Mouse (Mus musculus): Measurements from ENCODE around the gene Sept12. TPM values are rescaled to one million over a fixed set of nuclear protein-coding genes. Genes with fewer than 3 reads are reported as not detected.

Sept12 gene
- polyA plus RNA-seq, 1 experiment from 2014 or later = not detected

DNA sequence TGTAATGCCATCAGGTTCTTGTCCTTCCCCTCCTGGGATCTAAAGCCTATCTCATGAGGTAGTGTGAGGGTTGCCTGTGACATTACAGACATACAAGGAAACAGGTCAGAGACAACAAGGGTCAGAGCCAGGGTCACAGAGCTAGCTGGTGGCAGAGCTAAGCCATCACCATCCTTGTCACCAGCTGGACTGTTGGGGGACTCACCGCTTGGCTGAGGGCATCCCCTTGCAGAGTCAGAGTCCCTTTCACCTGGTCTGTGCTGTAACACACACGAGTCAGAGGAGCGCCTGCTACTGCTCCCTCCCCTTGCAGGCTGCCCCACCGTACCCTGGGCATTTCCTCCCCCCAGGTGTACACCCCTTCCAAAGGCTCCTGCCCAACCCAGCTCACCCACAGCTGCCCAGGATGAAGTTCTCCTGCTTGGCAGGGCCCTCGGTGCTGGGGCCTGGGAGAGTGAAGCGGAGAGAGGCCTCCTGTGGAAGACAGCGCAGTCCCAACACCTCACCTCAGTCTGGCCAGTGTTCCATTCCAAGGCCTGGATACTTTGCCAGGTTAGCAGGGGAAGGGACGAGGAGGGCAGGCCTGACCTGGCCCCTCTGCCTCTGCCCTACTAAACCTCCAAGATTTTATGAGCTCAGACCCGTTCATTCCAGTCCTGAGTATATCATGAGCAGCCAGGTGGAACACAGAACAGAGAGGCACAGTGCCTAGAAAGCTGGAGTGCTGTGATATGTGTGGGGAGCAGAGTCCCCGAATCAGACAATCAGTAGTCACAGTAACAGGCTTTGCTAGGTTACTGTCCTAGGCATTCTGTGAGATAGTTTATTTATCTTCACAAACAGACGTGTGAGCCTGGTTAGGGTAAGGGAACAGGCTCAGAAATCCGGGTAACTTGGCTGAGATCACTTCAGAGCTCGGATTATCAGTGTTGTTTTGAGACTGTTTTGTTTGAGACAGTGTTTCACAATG, 14.7 kb upstream of the Sept12 start:
- H3K36me3 ChIP-seq (ENCODE audit: control insufficient read depth, insufficient read depth, low read length) = peaks cover 28% of the 10 kb centered on the region
- H3K27ac ChIP-seq (ENCODE audit: low read length) = no peak overlapping the region
- 36% methylated on average over 13 of the region's 13 CpGs for WGBS
- ATAC-seq (ENCODE audit: low read depth) = no peak
- H3K4me2 ChIP-seq (ENCODE audit: low read depth, low read length) = peak overlapping the region; percentile 81
- H3K9ac ChIP-seq (ENCODE audit: low read length) = peak overlapping the region; percentile 72
- H3K9me3 ChIP-seq (ENCODE audit: control insufficient read depth, low read length) = no peaks in the 10 kb centered on the region
- peak overlapping the region; percentile 76 for H3K4me3 ChIP-seq (ENCODE audit: low read length)
- H3K27me3 ChIP-seq (ENCODE audit: control insufficient read depth, insufficient read depth, low read depth, low read length) = no peaks in the 10 kb centered on the region
- H3K4me1 ChIP-seq (replicated peaks; ENCODE audit: control insufficient read depth, insufficient read depth, low read length) = peaks cover 9% of the 10 kb centered on the region

DNA sequence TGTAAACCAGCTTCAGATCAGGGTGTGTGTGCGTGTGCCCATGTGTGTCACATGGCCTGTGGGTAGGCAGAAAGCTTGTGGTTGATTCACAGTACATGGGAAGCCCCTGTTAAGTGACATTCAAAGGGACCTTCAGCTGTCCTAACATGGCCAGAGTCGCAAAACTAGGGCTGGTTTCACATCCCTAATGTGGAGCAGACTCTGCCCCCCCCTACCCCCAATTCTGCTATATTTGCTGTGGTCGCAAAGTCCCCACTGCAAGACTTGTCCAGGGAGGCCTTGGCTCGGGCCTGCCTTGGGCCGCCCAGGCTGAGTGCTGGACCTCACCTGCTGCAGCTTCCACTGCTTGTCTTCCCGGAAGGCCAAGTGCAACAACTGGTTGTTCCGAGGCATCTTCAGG, 13.6 kb upstream of the Sept12 start:
- Histone ChIP-seq H3K27me3 (ENCODE audit: control insufficient read depth, insufficient read depth, low read depth, low read length) (no peaks in the 10 kb centered on the region), H3K36me3 (ENCODE audit: control insufficient read depth, insufficient read depth, low read length) (peaks cover 17% of the 10 kb centered on the region), H3K4me1 (replicated peaks; ENCODE audit: control insufficient read depth, insufficient read depth, low read length) (peaks cover 9% of the 10 kb centered on the region), H3K9ac (ENCODE audit: low read length) (no peak overlapping the region), H3K27ac (ENCODE audit: low read length) (no peak overlapping the region), H3K9me3 (ENCODE audit: control insufficient read depth, low read length) (no peaks in the 10 kb centered on the region), H3K4me2 (ENCODE audit: low read depth, low read length) (no peak overlapping the region), H3K4me3 (ENCODE audit: low read length) (no peak overlapping the region)
- 85% methylated on average over 7 of the region's 7 CpGs for WGBS
- no peak for ATAC-seq (ENCODE audit: low read depth)

DNA sequence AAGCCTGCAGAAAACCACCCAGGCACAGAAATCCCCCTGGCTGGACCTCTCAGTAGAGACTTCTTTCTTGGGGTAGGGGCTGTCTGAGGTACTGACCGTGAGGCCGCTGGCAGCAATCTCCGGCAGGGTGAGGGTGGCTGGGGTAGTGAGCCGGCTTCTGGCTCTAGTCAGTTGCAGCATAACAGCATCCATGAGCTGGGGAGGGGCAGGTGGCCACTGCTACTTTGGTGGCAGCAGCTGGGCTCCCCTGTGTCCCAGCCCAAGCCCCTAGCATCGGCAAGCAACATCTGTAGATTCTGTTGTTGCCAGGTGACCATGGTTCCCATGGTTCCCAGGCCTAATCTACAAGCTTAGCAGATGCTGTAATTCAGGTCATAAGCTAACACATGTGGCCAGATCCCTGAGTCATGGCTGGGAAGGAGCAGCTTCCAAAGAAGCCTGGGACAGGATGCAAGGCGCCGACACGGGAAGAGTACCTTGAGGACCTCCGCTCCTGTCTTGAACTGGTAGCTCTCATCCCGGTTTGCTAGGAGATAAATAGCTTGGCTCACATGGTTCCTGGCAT, 12.8 kb upstream of the Sept12 start:
- no peaks in the 10 kb centered on the region for H3K9me3 ChIP-seq (ENCODE audit: control insufficient read depth, low read length)
- ATAC-seq (ENCODE audit: low read depth) = no peak
- H3K4me2 ChIP-seq (ENCODE audit: low read depth, low read length) = no peak overlapping the region
- 92% methylated on average over 10 of the region's 10 CpGs for WGBS
- no peaks in the 10 kb centered on the region for H3K27me3 ChIP-seq (ENCODE audit: control insufficient read depth, insufficient read depth, low read depth, low read length)
- no peak overlapping the region for H3K27ac ChIP-seq (ENCODE audit: low read length)
- H3K4me1 ChIP-seq (replicated peaks; ENCODE audit: control insufficient read depth, insufficient read depth, low read length) = peaks cover 9% of the 10 kb centered on the region
- H3K9ac ChIP-seq (ENCODE audit: low read length) = no peak overlapping the region
- H3K4me3 ChIP-seq (ENCODE audit: low read length) = no peak overlapping the region
- H3K36me3 ChIP-seq (ENCODE audit: control insufficient read depth, insufficient read depth, low read length) = peaks cover 11% of the 10 kb centered on the region; the same call in 1 of the 2 replicates

DNA sequence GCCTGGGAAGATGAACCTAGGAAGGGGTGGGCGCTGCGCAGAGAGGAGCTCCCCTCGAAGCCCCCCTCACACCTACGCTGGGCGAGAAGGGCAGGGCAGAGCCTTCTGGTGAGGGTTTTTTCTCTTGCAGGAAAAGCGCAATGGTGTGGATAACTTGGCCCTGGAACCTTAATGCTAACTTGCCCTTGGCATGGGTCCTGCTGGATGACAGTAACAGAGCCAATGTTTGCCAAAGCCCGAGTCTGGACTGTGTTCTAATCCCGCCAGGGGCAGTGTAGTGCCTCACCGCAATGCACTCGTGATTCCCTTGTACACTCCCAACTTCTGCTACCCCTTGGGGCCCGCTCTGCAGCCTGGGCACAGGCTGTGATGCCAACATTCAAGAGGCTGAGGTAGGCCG, 10.4 kb upstream of the Sept12 start:
- peak overlapping the region; percentile 52; the same call in 1 of the 2 replicates for H3K9ac ChIP-seq (ENCODE audit: low read length)
- peaks cover 2% of the 10 kb centered on the region; the same call in 1 of the 2 replicates for H3K36me3 ChIP-seq (ENCODE audit: control insufficient read depth, insufficient read depth, low read length)
- 77% methylated on average over 12 of the region's 12 CpGs for WGBS
- no peaks in the 10 kb centered on the region for H3K27me3 ChIP-seq (ENCODE audit: control insufficient read depth, insufficient read depth, low read depth, low read length)
- peaks cover 9% of the 10 kb centered on the region for H3K4me1 ChIP-seq (replicated peaks; ENCODE audit: control insufficient read depth, insufficient read depth, low read length)
- peak overlapping the region; percentile 59 for H3K4me2 ChIP-seq (ENCODE audit: low read depth, low read length)
- peak overlapping the region; percentile 43; the same call in 1 of the 2 replicates for H3K4me3 ChIP-seq (ENCODE audit: low read length)
- no peak for ATAC-seq (ENCODE audit: low read depth)
- H3K27ac ChIP-seq (ENCODE audit: low read length) = no peak overlapping the region
- no peaks in the 10 kb centered on the region for H3K9me3 ChIP-seq (ENCODE audit: control insufficient read depth, low read length)

DNA sequence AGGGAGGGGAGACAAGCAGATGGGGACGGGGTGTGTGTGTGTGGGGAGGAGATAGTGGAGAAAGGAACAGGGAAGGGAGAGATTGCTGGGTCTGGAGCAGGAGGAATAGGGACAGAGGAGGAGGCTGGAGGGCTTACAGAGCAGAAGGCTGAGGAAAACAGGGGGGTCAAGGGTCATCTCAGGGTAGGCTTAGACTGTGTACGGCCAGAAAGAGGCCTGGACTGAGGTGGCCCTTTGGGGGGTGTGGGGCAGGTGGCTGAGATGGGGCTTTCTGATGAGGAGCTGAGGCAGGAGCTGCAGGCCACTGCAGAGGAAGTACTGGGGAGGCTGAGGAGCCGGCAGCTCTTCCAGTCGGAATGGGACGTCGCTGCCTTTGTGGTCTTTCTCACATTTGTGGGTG, 9.8 kb upstream of the Sept12 start:
- Histone ChIP-seq H3K9ac (ENCODE audit: low read length) (peak overlapping the region; percentile 52), H3K4me1 (replicated peaks; ENCODE audit: control insufficient read depth, insufficient read depth, low read length) (peaks cover 4% of the 10 kb centered on the region), H3K4me2 (ENCODE audit: low read depth, low read length) (peak overlapping the region; percentile 59), H3K27me3 (ENCODE audit: control insufficient read depth, insufficient read depth, low read depth, low read length) (no peaks in the 10 kb centered on the region), H3K4me3 (ENCODE audit: low read length) (peak overlapping the region; percentile 43), H3K27ac (ENCODE audit: low read length) (no peak overlapping the region), H3K9me3 (ENCODE audit: control insufficient read depth, low read length) (no peaks in the 10 kb centered on the region), H3K36me3 (ENCODE audit: control insufficient read depth, insufficient read depth, low read length) (peaks cover 2% of the 10 kb centered on the region; the same call in 1 of the 2 replicates)
- 18% methylated on average over 6 of the region's 6 CpGs for WGBS
- ATAC-seq (ENCODE audit: low read depth) = peak; percentile 42

DNA sequence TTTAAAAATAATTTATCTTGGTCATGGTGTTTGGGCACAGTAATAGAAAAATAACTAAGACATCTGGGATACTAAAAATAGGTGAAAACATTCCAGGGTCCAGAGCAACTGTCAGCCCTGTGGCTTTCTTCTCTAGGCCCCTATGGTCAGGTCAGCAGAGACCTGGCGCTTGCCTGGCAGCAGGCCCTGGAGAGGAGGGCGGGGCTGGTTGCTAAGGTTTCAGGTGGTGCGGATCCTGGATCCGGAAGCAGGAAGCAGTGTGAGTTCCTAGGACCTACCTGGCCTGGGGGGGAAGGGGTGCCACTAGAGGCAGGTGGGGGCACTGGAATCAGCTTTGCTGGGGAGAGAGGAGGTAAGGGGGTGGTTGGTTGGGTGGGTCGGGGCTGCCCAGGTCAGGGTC, 9.4 kb upstream of the Sept12 start, which contains the start of gene Smim22:
Gene Smim22 (plus strand): TSS at position 222 of the 400 bp plus-strand sequence.
- peaks cover 2% of the 10 kb centered on the region; the same call in 1 of the 2 replicates for H3K36me3 ChIP-seq (ENCODE audit: control insufficient read depth, insufficient read depth, low read length)
- no peaks in the 10 kb centered on the region for H3K27me3 ChIP-seq (ENCODE audit: control insufficient read depth, insufficient read depth, low read depth, low read length)
- H3K4me3 ChIP-seq (ENCODE audit: low read length) = peak within 1 kb of the TSS; percentile 43
- WGBS = 36% methylated on average over 5 of the region's 5 CpGs
- H3K27ac ChIP-seq (ENCODE audit: low read length) = no peak within 1 kb of the TSS
- H3K4me2 ChIP-seq (ENCODE audit: low read depth, low read length) = peak within 1 kb of the TSS; percentile 59
- no peaks in the 10 kb centered on the region for H3K9me3 ChIP-seq (ENCODE audit: control insufficient read depth, low read length)
- peak within 1 kb of the TSS; percentile 52 for H3K9ac ChIP-seq (ENCODE audit: low read length)
- no peaks in the 10 kb centered on the region; the same call in 1 of the 2 replicates for H3K4me1 ChIP-seq (replicated peaks; ENCODE audit: control insufficient read depth, insufficient read depth, low read length)
- ATAC-seq (ENCODE audit: low read depth) = peak; percentile 86

DNA sequence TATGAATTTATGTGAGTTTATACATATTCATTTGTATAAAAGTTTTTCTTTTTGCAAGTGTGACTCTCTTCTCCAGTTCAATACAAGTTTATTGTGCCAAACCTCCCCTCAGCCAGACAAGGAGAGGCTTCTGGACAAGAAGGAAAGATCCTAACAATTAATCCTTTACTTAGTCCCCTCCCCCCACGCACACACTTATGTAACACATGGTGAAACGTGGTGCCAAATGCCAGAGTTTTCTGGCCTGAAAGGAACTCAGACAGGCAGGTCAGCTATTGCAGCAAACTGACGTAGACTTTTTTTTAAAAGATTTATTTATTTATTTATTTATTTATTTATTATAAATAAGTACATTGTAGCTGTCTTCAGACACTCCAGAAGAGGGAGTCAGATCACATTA, 3.0 kb upstream of the Sept12 start:
- no peak overlapping the region for H3K4me2 ChIP-seq (ENCODE audit: low read depth, low read length)
- peaks cover 3% of the 10 kb centered on the region for H3K4me1 ChIP-seq (replicated peaks; ENCODE audit: control insufficient read depth, insufficient read depth, low read length)
- H3K27ac ChIP-seq (ENCODE audit: low read length) = no peak overlapping the region
- H3K9ac ChIP-seq (ENCODE audit: low read length) = no peak overlapping the region
- H3K27me3 ChIP-seq (ENCODE audit: control insufficient read depth, insufficient read depth, low read depth, low read length) = no peaks in the 10 kb centered on the region
- WGBS = 51% methylated on average over 3 of the region's 3 CpGs
- no peaks in the 10 kb centered on the region for H3K36me3 ChIP-seq (ENCODE audit: control insufficient read depth, insufficient read depth, low read length)
- ATAC-seq (ENCODE audit: low read depth) = no peak
- H3K9me3 ChIP-seq (ENCODE audit: control insufficient read depth, low read length) = no peaks in the 10 kb centered on the region
- H3K4me3 ChIP-seq (ENCODE audit: low read length) = no peak overlapping the region

DNA sequence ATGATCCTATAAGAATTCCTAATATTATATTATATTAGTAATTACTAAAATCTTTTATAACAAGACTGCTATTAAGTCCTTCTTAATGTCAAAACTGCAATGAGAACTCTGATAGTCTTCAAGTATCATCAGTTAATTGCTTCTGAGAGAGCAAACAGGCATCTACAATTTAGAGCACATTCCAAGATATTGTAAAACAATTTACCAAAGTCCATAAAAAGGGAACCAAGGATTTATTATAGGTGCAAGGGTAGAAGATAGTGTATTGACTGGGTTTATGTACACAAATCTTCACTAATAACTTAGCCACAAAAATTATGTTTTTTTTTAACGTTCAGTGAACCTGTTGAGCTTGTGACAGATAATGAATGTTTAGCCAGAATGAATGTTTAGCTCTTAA, 1.3 kb upstream of the Sept12 start:
- Histone ChIP-seq H3K4me1 (replicated peaks; ENCODE audit: control insufficient read depth, insufficient read depth, low read length) (peaks cover 3% of the 10 kb centered on the region), H3K4me3 (ENCODE audit: low read length) (no peak overlapping the region), H3K36me3 (ENCODE audit: control insufficient read depth, insufficient read depth, low read length) (no peaks in the 10 kb centered on the region), H3K9me3 (ENCODE audit: control insufficient read depth, low read length) (no peaks in the 10 kb centered on the region), H3K9ac (ENCODE audit: low read length) (no peak overlapping the region), H3K27ac (ENCODE audit: low read length) (no peak overlapping the region), H3K4me2 (ENCODE audit: low read depth, low read length) (no peak overlapping the region), H3K27me3 (ENCODE audit: control insufficient read depth, insufficient read depth, low read depth, low read length) (no peaks in the 10 kb centered on the region)
- WGBS = 30% methylated on average over 1 of the region's 1 CpGs
- ATAC-seq (ENCODE audit: low read depth) = no peak

DNA sequence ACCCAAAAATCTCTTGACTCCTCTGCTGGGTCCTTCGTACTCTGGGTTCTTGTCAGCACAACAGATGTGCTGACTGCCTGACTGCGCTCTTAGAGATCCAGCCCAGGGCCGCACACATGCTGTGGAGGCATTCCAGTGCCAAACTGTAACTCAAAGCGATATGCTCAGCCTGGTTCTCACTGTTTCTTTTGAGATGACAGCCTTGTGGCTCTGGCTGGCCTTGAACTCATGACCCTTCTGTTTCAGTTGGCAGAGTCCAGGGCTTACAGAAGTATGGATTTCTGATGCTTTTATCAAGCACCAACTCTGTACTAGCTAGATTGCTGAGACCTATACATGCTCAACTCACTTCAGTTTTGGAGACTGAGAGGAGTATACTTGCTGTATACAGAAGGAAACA, 4.4 kb downstream of the Sept12 start:
- Histone ChIP-seq H3K9me3 (ENCODE audit: control insufficient read depth, low read length) (no peaks in the 10 kb centered on the region), H3K9ac (ENCODE audit: low read length) (no peak overlapping the region), H3K4me1 (replicated peaks; ENCODE audit: control insufficient read depth, insufficient read depth, low read length) (peaks cover 3% of the 10 kb centered on the region), H3K27me3 (ENCODE audit: control insufficient read depth, insufficient read depth, low read depth, low read length) (no peaks in the 10 kb centered on the region), H3K4me2 (ENCODE audit: low read depth, low read length) (no peak overlapping the region), H3K27ac (ENCODE audit: low read length) (no peak overlapping the region), H3K4me3 (ENCODE audit: low read length) (no peak overlapping the region), H3K36me3 (ENCODE audit: control insufficient read depth, insufficient read depth, low read length) (no peaks in the 10 kb centered on the region)
- ATAC-seq (ENCODE audit: low read depth) = no peak
- 82% methylated on average over 4 of the region's 4 CpGs for WGBS

Measured in lung, embryonic 16.5 days (tissue).